Mouse (Mus musculus) kidney, postnatal 4 days (tissue): ENCODE data around the gene Mrap2.

Experiments used
- DNase-seq, 2 experiments: peaks; one replicate each; pipeline ENCODE4 v3.0.0; 2021; ENCODE audit warnings: mixed read lengths in 2 of 2

Gene Mrap2

DNA sequence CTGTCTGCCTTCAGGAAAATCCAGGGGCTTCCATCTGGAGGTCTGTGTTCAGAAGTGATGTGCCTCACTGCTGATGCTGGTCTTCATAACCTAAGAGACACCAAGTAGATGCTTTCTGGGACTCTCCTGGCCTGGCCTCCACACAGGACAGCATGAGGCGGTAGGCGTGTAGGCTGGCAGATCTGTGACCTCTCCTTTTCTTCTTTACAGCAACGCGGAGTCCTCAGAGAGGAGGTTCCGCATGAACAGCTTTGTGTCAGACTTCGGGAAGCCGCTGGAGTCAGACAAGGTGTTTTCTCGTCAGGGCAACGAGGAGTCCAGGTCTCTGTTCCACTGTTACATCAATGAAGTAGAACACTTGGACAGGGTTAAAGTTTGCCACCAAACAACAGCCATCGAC lies 38.1 kb downstream of the Mrap2 start:
- peak in 1 of 2 experiments; percentile 15 for DNase-seq

DNA sequence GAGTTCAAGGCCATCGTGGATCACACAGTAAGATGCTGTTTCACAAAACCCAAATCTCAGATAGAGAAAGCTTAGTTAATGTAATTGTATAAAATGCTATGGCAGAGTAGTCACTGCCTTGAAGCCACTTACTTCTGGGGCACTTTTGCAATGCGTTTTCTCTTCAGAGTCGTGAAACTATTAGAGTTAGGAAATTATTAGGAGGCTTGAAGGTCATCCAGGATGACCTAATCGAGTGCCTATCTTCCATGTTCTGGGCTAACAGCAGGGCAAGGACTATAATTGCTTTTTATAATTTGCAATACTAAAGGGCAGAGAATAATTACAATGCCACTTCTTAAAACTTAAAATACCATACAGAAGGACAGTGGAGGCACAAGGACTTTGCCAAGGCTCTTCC lies 43.2 kb downstream of the Mrap2 start:
- DNase-seq: no peak

DNA sequence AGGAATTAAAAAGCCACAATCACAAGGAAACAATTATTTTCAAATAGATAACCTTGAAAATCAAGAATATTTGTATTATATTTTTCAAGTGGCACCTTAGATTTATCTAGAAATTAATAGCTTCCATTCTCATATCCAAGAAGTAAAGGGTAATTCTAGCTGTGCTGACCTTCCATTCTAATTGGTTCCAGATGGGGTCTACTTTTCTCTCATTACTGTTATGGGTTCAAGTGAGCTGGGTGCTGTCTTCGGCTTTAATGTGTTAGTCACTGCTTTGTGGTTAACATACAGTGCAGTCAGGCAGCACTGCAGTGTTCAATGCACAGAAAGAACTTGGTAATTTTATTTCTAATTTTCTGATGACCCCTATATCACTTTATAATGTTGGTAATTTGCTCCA lies 49.6 kb downstream of the Mrap2 start:
- DNase-seq: no peak

DNA sequence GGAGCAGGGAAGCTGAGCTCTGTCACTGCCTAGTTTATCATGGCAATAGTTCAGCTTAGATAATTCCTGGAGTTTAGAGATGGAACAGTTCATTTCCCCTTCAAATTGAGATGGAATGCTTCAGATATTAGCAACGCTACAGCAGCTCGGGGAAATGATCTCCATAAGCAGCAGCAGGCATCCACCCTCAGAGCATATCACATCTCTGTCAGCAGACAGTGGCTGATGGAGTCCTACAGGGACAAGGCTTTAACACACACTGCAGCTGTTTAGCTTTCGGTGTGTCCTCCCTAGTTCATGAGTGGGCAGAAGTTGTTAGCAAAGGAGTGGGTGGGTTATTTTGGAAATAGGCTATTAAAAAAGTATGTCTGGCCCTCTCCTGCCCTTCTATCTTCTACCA lies 53.2 kb downstream of the Mrap2 start:
- DNase-seq: no peak

DNA sequence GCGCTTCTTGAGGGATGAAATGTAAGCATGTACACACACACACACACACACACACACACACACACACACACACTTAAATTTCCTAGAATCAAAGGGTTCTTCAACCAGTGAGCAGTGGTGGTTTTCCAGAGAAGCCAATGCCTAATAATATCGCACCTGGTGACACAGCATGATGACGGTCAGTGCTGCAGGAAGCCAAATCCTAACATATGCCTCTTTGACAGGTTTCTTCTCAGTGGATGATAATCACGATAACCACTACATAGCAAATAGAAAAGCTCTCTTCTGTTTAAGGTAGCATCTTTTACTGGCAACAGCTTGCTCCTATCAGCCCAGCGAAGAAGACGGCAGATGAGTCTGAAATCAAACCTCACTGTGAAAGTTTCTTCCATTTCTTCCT lies 53.9 kb downstream of the Mrap2 start:
- DNase-seq: no peak

DNA sequence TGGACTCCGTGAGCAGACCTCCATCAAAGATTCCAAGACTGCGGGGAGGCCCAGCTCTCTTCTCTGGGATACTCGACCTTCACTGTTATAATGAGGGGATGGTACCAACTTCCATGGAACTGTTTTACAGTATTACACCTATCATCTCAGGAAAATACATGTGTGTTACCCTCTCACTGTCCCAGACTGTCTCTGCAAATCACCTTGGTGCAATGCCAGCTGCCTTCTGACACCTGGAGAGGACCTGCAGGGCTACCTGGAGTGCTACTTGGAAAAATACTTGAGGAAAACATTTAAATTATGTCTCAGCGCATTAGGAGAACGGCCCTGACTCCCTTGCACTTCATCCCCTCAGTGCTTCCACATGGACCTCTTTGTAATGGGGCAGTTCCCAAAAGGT lies 56.3 kb downstream of the Mrap2 start:
- DNase-seq: no peak

DNA sequence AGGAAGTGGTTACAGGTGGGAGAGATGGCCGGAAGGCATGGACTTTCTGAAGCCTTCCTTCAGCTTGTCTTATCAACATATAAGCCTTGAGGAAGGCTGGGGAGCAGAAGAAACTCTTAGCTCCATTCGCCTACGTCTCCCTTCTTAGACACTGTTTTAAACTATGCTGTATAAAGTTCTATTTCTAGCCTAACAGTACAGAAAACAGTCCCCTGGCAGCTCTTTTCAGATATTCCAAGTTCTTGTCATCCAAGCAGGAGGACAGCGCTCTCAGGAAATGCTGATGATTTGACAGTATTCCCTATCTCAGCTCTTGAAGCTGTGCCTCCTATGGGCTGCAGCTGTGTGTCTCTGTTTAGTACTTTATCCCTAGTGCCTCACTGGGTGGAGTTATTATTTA lies 56.8 kb downstream of the Mrap2 start:
- DNase-seq: no peak

DNA sequence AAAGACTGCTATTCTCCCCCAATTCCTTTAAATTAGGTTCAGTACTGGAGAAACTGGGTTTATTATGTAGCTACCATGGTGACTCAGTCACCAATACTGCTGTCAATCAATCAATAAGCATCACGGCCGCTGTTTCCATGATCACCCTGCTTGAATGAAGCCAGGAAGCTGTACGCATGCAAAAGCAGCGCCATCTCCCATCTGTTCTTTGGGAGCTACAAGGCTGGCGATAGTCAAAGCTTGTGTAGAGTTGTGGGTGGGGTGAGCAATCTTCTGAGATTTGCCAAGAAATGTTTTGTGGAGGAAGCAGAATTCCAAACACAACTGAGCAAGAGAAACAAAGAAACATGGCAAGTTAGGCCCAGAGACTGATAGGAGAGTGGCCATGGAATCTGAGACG lies 58.3 kb downstream of the Mrap2 start:
- no peak for DNase-seq

DNA sequence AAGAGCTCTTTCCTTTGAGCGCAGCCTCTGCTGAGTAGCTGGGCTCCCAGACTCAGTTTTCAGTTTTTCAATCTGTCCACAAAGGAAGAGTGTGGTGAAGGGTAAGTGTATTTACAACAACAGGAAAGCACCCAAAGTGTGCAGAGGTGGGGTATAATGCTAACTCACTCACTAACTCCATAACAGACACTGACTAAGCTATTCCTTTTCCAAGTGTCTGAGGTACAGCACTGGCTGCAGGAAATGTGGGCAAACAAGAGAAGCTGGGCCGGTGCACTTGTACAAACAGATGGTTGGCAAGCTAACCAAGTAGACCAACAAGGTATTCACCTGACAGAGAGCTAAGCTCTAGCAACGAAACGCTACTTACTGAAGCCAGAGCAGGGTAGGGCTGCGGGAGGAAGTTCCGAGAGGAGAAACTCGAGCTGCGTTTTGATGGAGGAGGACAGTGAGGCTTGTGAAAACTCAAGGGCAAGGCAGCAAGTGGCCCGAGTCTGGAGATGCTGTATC lies 66.8 kb downstream of the Mrap2 start:
- no peak for DNase-seq

DNA sequence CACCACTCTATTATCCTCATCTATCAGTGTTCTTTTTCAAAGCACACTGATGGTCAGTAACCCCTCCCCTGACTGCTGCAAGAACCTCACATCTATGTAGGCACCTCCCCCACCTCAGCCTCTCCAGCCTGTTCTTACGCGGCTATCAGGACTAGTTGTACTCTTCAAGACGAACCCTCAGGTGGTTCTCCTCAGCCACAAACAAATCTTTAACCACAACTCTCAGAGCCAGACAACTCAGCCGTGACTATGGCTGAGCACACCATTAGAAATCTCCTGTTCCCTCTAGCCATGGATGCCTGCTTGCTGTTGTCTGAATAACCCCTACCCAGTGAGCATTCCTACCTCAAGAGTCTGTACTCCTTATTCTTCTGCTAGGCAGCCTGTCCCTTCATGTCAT lies 69.1 kb downstream of the Mrap2 start:
- no peak for DNase-seq
